Comparison of ENCODE assay signal across 14 mouse cellular contexts in the genomic region with DNA sequence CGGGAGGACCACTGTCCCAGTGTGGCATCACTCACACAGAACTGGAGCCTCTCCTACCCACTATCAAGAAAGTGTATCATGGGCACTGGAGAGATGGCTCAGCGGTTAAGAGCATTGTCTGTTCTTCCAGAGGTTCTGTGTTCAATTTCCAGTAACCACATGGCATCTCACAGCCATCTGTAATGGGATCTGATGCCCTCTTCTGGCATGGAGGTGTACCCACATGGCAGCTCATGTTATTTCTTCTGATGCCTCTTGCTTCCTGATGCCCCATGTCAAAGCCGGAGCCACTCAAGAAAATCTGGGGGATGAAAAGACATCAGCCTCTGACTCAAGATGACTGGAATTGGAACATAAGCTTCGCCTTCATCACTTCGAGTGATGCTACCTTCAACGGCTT. TPM values are rescaled to one million over a fixed set of nuclear protein-coding genes. Genes with fewer than 3 reads are reported as not detected.
A peak's percentile ranks its signal among the peaks of the same experiment; 100 is the strongest.
DNase-seq lines count a peak whose midpoint lies in the region; ATAC-seq and TF ChIP-seq lines count a peak whose summit lies in the region.
"Had no signal": no experiment of that assay in that cellular context is flagged by ENCODE, and none has a peak within 500 bp of the region (broad histone marks: within the 10 kb centered on the region; RNA-seq: fewer than 3 reads in every experiment).

No protein-coding gene starts in this region.

- peak; percentile 28 for DNase-seq in lung, postnatal 36 days
- DNase-seq in lung, postnatal 4 days = no peak
- DNase-seq in ZHBTc4 (ENCODE audit: low read depth, low spot score) = peak; percentile 20
- DNase-seq in thymus, postnatal 14 days = peak; percentile 35
- DNase-seq in forebrain, embryonic 14.5 days (ENCODE audit: low spot score) = no peak
- DNase-seq in embryo, embryonic 10.5 days (ENCODE audit: low spot score) = no peak
- DNase-seq: adrenal gland, adult 8-10 months had no signal

- no peak overlapping the region for H3K9ac ChIP-seq in intestine, postnatal 0 days (ENCODE audit: low read depth, low read length)
- H3K9ac ChIP-seq in intestine, embryonic 15.5 days = no peak overlapping the region
- H3K9ac ChIP-seq in forebrain, embryonic 14.5 days (ENCODE audit: low read length) = no peak overlapping the region
- H3K9ac ChIP-seq: heart, embryonic 12.5 days; hindbrain, embryonic 15.5 days; lung, embryonic 15.5 days; midbrain, embryonic 12.5 days had no signal

- H3K4me3 ChIP-seq in intestine, postnatal 0 days (ENCODE audit: low read depth, low read length) = no peak overlapping the region
- H3K4me3 ChIP-seq in intestine, embryonic 15.5 days (replicated peaks) = no peak overlapping the region
- no peak overlapping the region for H3K4me3 ChIP-seq in forebrain, embryonic 14.5 days (ENCODE audit: low read depth, low read length)
- H3K4me3 ChIP-seq: heart, embryonic 12.5 days; hindbrain, embryonic 15.5 days; lung, embryonic 15.5 days; midbrain, embryonic 12.5 days had no signal

- no peak overlapping the region for H3K27ac ChIP-seq in intestine, postnatal 0 days (ENCODE audit: low read depth, low read length)
- H3K27ac ChIP-seq in intestine, embryonic 15.5 days = no peak overlapping the region
- H3K27ac ChIP-seq in forebrain, embryonic 14.5 days (ENCODE audit: low read depth, low read length) = no peak overlapping the region
- H3K27ac ChIP-seq: hindbrain, embryonic 15.5 days; lung, embryonic 15.5 days; midbrain, embryonic 12.5 days had no signal

- no peak for ATAC-seq in intestine, postnatal 0 days
- ATAC-seq in intestine, embryonic 15.5 days = no peak
- no peak for ATAC-seq in forebrain, embryonic 14.5 days

- no peaks in the 10 kb centered on the region for H3K9me3 ChIP-seq in intestine, postnatal 0 days (ENCODE audit: control insufficient read depth)
- H3K9me3 ChIP-seq in intestine, embryonic 15.5 days = no peaks in the 10 kb centered on the region
- no peaks in the 10 kb centered on the region for H3K9me3 ChIP-seq in forebrain, embryonic 14.5 days (replicated peaks; ENCODE audit: control insufficient read depth, low read length)
- H3K9me3 ChIP-seq: G1E; heart, embryonic 12.5 days; hindbrain, embryonic 15.5 days; lung, embryonic 15.5 days; midbrain, embryonic 12.5 days had no signal

- no peaks in the 10 kb centered on the region for H3K36me3 ChIP-seq in intestine, postnatal 0 days (ENCODE audit: control insufficient read depth, insufficient read depth)
- no peaks in the 10 kb centered on the region for H3K36me3 ChIP-seq in intestine, embryonic 15.5 days
- no peaks in the 10 kb centered on the region for H3K36me3 ChIP-seq in forebrain, embryonic 14.5 days (ENCODE audit: control insufficient read depth, insufficient read depth, low read length)
- H3K36me3 ChIP-seq: G1E; heart, embryonic 12.5 days; hindbrain, embryonic 15.5 days; lung, embryonic 15.5 days; midbrain, embryonic 12.5 days had no signal

- no peaks in the 10 kb centered on the region for H3K27me3 ChIP-seq in intestine, postnatal 0 days (replicated peaks; ENCODE audit: control insufficient read depth, insufficient read depth, low read length)
- H3K27me3 ChIP-seq in intestine, embryonic 15.5 days (replicated peaks) = no peaks in the 10 kb centered on the region
- H3K27me3 ChIP-seq in forebrain, embryonic 14.5 days (replicated peaks; ENCODE audit: control insufficient read depth, insufficient read depth, low read length) = no peaks in the 10 kb centered on the region

- TF ChIP-seq CTCF in intestine, postnatal 0 days (IDR thresholded peaks at IDR 0.05; ENCODE audit: low read depth) = peak; percentile 56

- WGBS in intestine, postnatal 0 days = 84% methylated on average over 6 of the region's 6 CpGs
- 83% methylated on average over 6 of the region's 6 CpGs for whole genome bisulfite sequencing in intestine, embryonic 15.5 days
- WGBS in forebrain, embryonic 14.5 days = 87% methylated on average over 6 of the region's 6 CpGs

- H3K4me1 ChIP-seq in intestine, postnatal 0 days (replicated peaks; ENCODE audit: control insufficient read depth, insufficient read depth, low read length) = no peaks in the 10 kb centered on the region
- no peaks in the 10 kb centered on the region for H3K4me1 ChIP-seq in intestine, embryonic 15.5 days (replicated peaks)
- H3K4me1 ChIP-seq in forebrain, embryonic 14.5 days (ENCODE audit: control insufficient read depth, insufficient read depth, low read length) = no peaks in the 10 kb centered on the region
- H3K4me1 ChIP-seq: heart, embryonic 12.5 days; hindbrain, embryonic 15.5 days; lung, embryonic 15.5 days; midbrain, embryonic 12.5 days had no signal

- H3K4me2 ChIP-seq in intestine, postnatal 0 days (replicated peaks; ENCODE audit: low read depth) = no peak overlapping the region
- H3K4me2 ChIP-seq in intestine, embryonic 15.5 days (replicated peaks) = no peak overlapping the region
- H3K4me2 ChIP-seq in forebrain, embryonic 14.5 days (ENCODE audit: low read length) = no peak overlapping the region
- H3K4me2 ChIP-seq: heart, embryonic 12.5 days; hindbrain, embryonic 15.5 days; lung, embryonic 15.5 days; midbrain, embryonic 12.5 days had no signal

RNA-seq across cellular contexts. Expression of a gene that starts 7.6 kb away (rescaled TPM):
- 7.2 and 8.2 TPM in 2 replicates for polyA plus RNA-seq in intestine, postnatal 0 days (2015; fragmentation: Nextera tagmentation; extraction: Ambion mirVana)
- 13.9 and 17.0 TPM in 2 replicates for polyA plus RNA-seq in intestine, embryonic 15.5 days (2015; fragmentation: Nextera tagmentation; extraction: Ambion mirVana)
- polyA plus RNA-seq in forebrain, embryonic 14.5 days (2014; fragmentation: Nextera tagmentation; extraction: Ambion mirVana) = 17.5 and 18.9 TPM in 2 replicates

RNA-seq across cellular contexts. Expression of a gene that starts 23.8 kb away (rescaled TPM):
- 5.7 and 6.1 TPM in 2 replicates for polyA plus RNA-seq in intestine, postnatal 0 days (2015; fragmentation: Nextera tagmentation; extraction: Ambion mirVana)
- polyA plus RNA-seq in intestine, embryonic 15.5 days (2015; fragmentation: Nextera tagmentation; extraction: Ambion mirVana) = 8.5 and 9.3 TPM in 2 replicates
- 4.4 and 7.3 TPM in 2 replicates for polyA plus RNA-seq in forebrain, embryonic 14.5 days (2014; fragmentation: Nextera tagmentation; extraction: Ambion mirVana)

Comparison
In these comparisons a context has a peak if more than half of its experiments do, and no peak if none do; other contexts are left out.
1. DNase-seq: peak in lung, postnatal 36 days (single experiment), ZHBTc4 (single experiment) and thymus, postnatal 14 days (single experiment); none in lung, postnatal 4 days (0 of 2), forebrain, embryonic 14.5 days (single experiment) and embryo, embryonic 10.5 days (single experiment).